Mouse (Mus musculus) inflammation-experienced regulatory T-cells, adult 6 months (primary cell): ENCODE data around the gene Noxo1. TPM values are rescaled to one million over a fixed set of nuclear protein-coding genes. Genes with fewer than 3 reads are reported as not detected.
A peak's percentile ranks its signal among the peaks of the same experiment; 100 is the strongest.
"Not testable (repeated sequence)": the region's sequence is repeated elsewhere in the genome, so short reads cannot be mapped to it uniquely, and the experiment has no call there.

ENCODE experiments used
- ATAC-seq: one replicate; pipeline ENCODE4 v1.8.0; 2017
- polyA plus RNA-seq, 3 experiments: library from polyadenylated mRNA; unstranded; fragments of 100-300 nt; shearing (Covaris generic); gene quantifications; one replicate each; pipeline ENCODE4 v1.2.1; 2017

Noxo1 gene
- polyA plus RNA-seq, 3 experiments from 2014 or later, result 1.8 to 3.5 (median 2.7) TPM

DNA sequence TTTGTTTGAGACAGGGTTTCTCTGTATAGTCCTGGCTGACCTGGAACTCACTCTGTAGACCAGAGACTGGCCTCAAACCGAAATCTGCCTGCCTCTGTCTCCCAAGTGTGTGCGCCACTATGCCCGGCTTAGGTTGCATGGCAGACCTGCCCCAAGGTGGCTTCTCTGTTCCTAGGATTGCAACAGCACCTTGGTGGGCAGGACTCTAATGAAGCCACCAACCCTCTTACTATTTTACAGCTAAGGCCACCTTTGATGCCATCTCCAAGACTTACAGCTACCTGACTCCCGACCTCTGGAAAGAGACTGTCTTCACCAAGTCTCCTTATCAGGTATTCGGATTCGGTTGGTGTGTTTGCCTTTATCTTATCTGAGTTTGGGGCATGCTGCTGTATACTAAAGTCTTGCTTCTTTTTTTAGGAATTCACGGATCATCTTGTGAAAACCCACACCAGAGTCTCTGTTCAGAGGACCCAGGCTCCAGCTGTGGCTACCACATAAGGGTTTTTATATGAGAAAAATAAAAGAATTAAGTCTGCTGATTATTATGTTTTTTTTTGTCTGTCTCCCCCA is 25.4 kb downstream of the Noxo1 start:
- ATAC-seq, result not testable (repeated sequence)

GRCm38 (mm10) chr17:24722220-24722924 is 26.3 kb downstream of the Noxo1 start:
- ATAC-seq, result no peak

DNA sequence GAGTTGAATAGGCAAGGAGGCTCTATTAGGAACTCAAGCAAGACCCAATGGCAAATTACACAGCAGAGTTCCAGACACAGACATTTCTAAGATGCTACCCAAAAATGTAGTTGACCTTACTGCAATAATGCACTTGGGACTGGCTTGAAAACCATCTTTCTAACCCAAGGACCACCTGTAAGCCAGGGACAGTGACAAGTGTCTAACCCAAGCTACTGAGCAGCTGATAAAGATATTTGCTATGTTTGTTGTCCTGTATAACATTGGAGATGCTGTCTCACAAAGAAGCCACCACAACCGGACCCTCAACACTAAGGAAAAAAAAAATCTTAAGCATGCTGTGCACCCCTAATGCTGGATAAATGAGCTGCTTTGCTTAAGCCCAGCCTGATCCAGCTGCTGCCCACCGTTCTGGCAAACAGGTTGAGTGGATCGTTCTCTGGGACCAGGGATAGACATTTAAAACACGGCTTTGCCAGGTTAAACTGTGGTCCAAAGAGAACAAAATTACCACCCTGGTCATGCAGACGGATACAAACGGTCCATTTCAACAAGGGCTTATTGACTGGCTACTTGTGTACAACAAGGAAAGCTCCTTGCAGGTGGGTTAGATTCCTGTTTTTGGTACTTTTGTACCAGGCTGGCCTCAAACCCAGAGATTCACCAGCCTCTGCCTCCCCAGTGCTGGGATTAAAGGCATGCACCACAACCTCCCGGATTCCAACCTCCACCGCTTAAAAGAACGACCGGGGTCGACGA is 27.3 kb downstream of the Noxo1 start:
- ATAC-seq, result no peak

DNA sequence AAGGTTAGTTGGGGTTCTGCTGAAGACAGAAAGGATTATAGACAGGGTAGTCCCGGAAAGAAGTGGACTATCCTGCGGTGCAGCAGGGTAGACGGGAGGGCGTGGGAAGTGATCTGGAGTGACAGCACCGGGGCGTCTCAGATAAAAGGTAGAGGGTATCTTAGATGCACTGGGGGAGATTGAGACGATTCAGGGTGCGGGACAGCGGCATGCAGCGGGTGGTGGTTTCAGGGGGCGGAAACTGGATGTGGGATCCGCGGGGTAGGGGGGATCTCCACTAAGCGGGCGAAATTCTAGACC is 27.8 kb downstream of the Noxo1 start:
- peak; percentile 8 for ATAC-seq

GRCm38 (mm10) chr17:24724184-24724583 is 28.1 kb downstream of the Noxo1 start, which contains the start of gene Ndufb10:
Ndufb10 (minus strand) TSS chr17:24724478.
- peak; percentile 44 for ATAC-seq

DNA sequence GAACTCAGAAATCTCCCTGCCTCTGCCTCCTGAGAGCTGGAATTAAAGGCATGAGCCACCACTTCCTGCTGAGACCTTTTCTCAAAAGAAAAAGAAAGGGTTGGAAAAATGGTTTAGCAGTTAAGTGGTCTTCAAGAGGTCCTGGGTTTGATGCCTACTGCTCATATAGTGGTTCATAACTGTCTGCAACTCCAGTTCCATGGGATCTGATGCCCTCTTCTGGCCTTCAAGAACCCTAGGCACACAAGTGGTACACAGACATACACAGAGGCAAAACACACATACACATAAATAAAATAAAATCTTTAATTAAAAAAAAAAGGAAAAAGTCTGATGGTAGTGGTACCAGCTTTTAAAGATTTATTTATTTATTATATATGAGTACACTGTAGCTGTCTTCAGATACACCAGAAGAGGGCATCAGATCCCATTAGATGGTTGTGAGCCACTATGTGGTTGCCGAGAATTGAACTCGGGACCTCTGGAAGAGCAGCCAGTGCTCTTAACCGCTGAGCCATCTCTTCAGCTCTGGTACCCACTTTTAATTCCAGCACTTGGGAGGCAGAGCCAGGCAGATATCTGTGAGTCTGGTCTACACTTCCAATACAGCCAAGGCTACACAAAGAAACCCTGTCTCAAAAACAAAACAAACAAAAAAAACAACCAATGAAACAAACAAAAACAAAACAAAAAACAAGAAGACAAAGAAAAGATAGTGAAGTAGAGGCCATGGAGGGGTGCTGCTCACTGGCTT is 29.8 kb downstream of the Noxo1 start:
- no peak for ATAC-seq

- no peak for ATAC-seq
Observed at GRCm38 (mm10) chr17:24727618-24728017, 31.6 kb downstream of the Noxo1 start, which contains the start of gene Rpl3l. Rpl3l (plus strand) TSS chr17:24727820.

DNA sequence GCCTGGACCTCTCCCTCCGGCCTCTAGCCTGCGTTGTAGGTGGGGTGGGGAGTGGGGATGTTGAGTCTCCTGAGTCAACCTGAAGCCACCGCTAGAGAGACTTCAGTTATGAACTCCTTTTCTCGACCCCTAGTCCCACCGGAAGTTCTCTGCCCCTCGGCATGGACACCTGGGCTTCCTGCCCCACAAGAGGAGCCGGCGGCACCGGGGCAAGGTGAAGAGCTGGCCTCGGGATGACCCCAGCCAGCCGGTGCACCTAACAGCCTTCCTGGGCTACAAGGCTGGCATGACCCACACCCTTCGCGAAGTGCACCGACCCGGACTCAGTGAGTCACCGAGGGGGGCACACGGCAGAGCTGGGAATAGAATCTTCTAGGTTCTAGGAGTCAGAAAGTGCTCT is 32.1 kb downstream of the Noxo1 start:
- ATAC-seq, result no peak

- ATAC-seq, result no peak
Observed at GRCm38 (mm10) chr17:24729067-24729466, 33.0 kb downstream of the Noxo1 start.

GRCm38 (mm10) chr17:24730787-24731186 is 34.8 kb downstream of the Noxo1 start:
- ATAC-seq, result no peak

GRCm38 (mm10) chr17:24732233-24732935 is 36.4 kb downstream of the Noxo1 start:
- ATAC-seq, result no peak

DNA sequence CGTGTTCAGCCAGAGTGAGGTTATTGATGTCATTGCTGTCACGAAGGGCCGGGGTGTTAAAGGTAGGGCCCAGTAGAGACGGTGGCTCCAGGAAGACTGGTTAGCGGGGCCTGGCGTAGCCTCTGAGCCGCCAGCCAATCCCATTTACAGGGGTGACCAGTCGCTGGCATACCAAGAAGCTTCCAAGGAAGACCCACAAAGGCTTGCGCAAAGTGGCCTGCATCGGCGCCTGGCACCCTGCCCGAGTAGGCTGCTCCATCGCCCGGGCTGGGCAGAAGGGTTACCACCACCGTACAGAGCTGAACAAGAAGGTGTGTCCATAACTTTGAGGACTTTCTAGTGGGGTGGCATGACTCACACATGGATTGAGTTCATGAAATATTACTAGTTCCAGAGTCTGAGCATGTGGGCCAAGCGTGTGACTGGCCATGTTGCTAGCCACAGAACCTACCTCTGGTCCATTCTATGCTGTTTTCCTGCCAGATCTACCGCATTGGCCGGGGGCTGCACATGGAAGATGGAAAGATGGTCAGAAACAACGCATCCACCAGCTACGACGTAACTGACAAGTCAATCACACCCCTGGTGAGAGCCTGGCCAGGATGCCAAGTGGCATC is 37.5 kb downstream of the Noxo1 start:
- no peak for ATAC-seq

DNA sequence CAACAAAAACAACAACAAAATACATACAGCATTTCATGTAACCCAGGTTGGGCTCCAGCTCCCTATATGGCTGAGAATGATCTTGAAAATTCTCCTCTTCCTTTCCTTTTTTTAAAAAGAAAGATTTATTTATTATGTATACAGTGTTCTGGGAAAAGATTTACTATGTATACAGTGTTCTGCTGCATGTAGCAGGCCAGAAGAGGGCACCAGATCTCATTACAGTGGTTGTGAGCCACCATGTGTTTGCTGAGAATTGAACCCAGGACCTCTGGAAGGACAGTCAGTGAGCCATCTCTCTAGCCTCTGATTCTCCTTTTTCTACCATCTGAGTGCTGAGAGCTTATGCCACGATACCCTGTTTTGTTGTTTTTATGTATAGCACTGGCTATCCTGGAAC is 38.5 kb downstream of the Noxo1 start:
- no peak for ATAC-seq

DNA sequence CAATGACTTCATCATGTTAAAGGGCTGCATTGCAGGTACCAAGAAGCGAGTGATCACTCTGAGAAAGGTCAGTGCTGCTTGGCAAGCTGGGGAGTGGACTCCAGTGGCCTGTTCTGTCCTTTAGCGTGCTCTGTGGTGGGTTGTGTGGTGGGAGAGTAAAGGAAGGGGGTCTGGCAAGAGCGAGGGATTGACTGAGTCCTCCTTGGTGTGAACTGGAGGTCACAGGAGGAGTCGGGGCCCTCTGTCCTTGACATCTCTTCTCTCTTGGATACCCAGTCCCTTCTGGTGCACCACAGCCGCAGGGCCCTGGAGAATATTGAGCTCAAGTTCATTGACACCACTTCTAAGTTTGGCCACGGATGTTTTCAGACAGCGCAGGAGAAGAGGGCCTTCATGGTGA is 39.4 kb downstream of the Noxo1 start:
- no peak for ATAC-seq

DNA sequence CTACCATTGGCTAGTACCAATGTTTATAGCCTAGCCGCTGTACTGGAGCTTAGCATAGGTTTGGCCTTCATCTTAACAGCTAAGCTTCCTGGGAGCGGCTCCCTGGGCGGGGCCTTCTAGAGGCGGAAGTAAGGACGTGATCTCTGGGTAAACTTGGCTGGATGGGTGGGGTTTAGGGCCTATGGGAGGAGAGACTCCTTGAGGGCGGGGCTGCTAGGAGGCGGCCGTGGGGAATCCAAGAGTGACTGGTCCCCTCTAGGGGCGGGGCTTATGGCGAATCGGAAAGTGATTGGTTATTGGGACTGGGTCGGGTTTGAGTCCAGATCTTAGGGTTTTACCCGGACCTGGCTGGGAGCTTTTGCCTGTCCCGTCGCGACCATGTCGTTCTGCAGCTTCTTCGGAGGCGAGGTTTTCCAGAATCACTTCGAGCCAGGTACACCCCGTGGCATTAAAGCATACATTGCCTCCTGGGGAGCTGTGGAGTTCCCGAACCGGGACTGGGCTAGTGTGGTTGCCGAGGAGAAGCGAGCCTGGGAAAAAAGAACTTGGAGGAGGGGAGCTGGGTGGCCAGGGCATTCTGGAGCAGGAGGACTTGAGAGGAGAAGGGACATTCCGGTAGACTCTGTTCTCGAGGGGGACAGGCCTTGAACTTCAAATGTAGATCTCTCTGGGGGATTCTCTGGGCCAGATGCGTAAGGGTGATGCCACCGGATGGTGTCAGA is 40.5 kb downstream of the Noxo1 start, which contains the start of gene Msrb1:
Gene Msrb1, plus strand, starts transcription at position 313 of the 722 bp plus-strand sequence.
- peak; percentile 100 for ATAC-seq

DNA sequence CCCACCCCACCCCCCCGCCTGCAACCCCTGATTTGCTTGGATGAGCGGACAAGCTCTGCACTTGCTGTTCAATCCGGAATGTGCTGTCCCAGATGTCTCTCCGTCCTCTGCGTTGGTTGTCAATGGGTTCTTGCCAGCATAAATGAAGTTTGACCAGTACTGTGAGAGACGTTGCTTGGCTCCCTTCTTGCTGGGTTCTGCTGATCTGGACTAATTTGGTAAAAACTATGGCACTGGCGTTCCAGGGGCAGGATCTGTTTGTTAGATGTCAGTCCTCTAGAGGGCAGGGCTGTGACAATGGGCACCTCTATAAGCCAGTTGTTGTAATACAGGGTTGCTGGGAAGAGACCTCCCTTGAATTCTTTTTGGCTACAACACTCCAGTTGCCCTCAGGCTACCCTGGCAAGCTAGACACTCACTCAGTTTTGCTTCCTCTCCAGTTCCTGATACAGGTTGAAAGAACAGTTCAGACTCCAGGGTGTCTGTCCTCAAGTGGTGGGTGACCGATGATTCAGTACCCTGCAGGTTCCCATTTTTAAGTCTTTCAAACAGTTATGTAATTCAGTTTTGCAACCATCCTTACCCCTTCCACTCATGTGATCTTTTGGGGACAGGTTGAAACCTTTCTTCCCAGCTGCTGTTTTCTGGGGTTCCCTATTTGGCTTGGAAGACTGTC is 41.2 kb downstream of the Noxo1 start:
- ATAC-seq, result no peak

GRCm38 (mm10) chr17:24738238-24738637 is 42.2 kb downstream of the Noxo1 start:
- no peak for ATAC-seq

DNA sequence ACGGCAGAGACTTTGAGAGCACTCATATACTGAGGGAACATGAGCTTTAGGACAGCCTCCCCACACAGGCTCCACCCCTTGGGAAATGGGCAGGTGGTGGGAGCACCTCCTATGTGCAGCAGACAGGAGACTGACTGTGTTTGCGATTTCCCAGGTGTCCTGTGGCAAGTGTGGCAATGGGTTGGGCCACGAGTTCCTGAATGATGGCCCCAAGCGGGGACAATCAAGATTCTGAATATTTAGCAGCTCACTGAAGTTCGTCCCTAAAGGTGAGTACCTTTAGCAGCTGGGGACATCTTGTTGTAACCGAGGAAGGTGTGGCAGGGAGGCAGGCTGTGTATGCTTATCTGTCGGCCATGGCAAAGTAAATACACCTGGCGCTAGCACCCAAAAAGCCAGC is 43.9 kb downstream of the Noxo1 start:
- no peak for ATAC-seq

DNA sequence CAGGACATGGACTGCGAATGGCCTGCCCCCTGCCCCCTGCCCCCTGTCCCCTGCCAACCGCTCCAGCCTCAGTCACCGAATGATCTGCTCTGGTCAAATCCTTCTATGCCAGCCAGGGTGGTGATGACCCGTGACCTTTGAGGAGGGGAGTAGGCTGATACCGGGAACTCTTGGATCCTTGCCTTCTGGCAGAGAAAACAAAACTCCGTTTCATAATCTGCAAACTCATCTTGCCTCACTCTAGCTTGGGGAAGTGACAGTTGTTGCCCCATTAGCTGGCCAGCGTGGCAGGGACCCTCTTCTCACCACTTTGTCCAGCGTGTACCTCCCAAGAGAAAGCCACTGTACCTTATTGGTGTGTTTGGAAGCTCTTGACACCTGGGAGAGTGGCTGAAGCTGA is 46.3 kb downstream of the Noxo1 start:
- ATAC-seq, result no peak

GRCm38 (mm10) chr17:24743896-24744295 is 47.9 kb downstream of the Noxo1 start:
- no peak for ATAC-seq

DNA sequence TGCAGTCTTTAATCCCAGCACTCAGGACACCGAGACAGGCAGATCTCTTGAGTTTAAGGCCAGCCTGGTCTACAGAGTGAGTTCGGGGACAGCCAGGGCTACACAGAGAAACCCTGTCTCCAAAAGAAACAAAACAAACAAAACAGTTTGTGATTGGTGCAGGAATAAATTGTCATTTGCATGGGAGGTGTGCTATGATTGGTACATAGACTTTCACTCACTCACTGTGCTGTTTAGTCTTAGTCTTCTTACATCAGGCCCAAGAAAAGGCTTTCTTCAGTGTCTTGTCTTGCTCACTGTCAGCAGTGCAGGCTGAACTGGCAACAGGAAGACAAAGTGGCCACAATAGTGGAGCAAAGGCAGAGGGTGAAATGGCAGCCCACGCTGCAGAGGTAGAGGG is 48.3 kb downstream of the Noxo1 start:
- no peak for ATAC-seq
